Mouse (Mus musculus): ENCODE data around the gene Nln. TPM values are rescaled to one million over a fixed set of nuclear protein-coding genes. Genes with fewer than 3 reads are reported as not detected.

Nln gene
- total and polyA plus RNA-seq, 3 experiments, result 38.5 to 76.5 (median 51.2) TPM

GRCm38 (mm10) chr13:104059536-104059935 is 49.9 kb downstream of the Nln start:
- Histone ChIP-seq H3K4me1 (ENCODE audit: control insufficient read depth in 1 of 2, insufficient read depth in 2 of 2) (peaks cover 0 to 6% of the 10 kb centered on the region in 2 experiments; a peak in 2 of 4 replicates), H3K4me2 (ENCODE audit: insufficient read depth, low read depth, poor library complexity, severe bottlenecking) (no peak overlapping the region), H3K9me3 (replicated peaks; ENCODE audit: low read length) (no peaks in the 10 kb centered on the region), H3K27me3 (replicated peaks) (no peaks in the 10 kb centered on the region), H3K79me2 (replicated peaks; ENCODE audit: control insufficient read depth, extremely low read depth, insufficient read depth, poor library complexity, severe bottlenecking) (no peaks in the 10 kb centered on the region), H3K4me3 (replicated peaks in 1 of 3; ENCODE audit: low read depth in 2 of 3, low read length in 2 of 3, poor library complexity in 1 of 3) (no peak overlapping the region), H3K27ac (ENCODE audit: insufficient read depth, low read depth) (no peak overlapping the region), H3K9ac (ENCODE audit: insufficient read depth, low read depth) (no peak overlapping the region), H3K36me3 (replicated peaks in 1 of 2; ENCODE audit: control insufficient read depth in 1 of 2, insufficient read depth in 1 of 2, low read length in 1 of 2) (peaks cover 38 to 82% of the 10 kb centered on the region in 2 experiments)
- in situ Hi-C loops (cut with MboI; ENCODE audit: low pct_ligation_motif_present, low pct_unique_long_range_greater_than_20kb, low sequenced_read_pairs) (no loop called here), dilution Hi-C loops (cut with MboI; ENCODE audit: extremely low pct_ligation_motif_present, extremely low pct_unique_long_range_greater_than_20kb, low sequenced_read_pairs) (no loop called here)
- no peak for DNase-seq (ENCODE audit: extremely low read depth)
- TF ChIP-seq CTCF (conservative IDR thresholded peaks at IDR 0.05 in 1 of 2, IDR thresholded peaks at IDR 0.05 in 1 of 2; ENCODE audit: low read depth in 2 of 2, low read length in 2 of 2) (no peak), SMC3 (IDR thresholded peaks at IDR 0.05; ENCODE audit: low read depth, low read length) (no peak), NRF1 (IDR thresholded peaks at IDR 0.05; ENCODE audit: low read depth, low read length) (no peak), BHLHE40 (IDR thresholded peaks at IDR 0.05; ENCODE audit: low read depth, low read length) (no peak), KAT2A (IDR thresholded peaks at IDR 0.05; ENCODE audit: insufficient replicate concordance, low read length) (no peak), POLR2A (IDR thresholded peaks at IDR 0.05; ENCODE audit: low read depth, low read length) (no peak), CHD1 (IDR thresholded peaks at IDR 0.05; ENCODE audit: low read depth, low read length) (no peak), JUND (conservative IDR thresholded peaks at IDR 0.05; ENCODE audit: low read depth, low read length) (no peak), MYC (IDR thresholded peaks at IDR 0.05; ENCODE audit: low read depth, low read length) (no peak), GABPA (IDR thresholded peaks at IDR 0.05; ENCODE audit: insufficient replicate concordance, low read depth, low read length) (no peak), RCOR1 (conservative IDR thresholded peaks at IDR 0.05; ENCODE audit: low read depth, low read length) (no peak), ZKSCAN1 (IDR thresholded peaks at IDR 0.05; ENCODE audit: borderline replicate concordance, low read depth, low read length) (no peak)

- dilution Hi-C loops (cut with MboI; ENCODE audit: extremely low pct_ligation_motif_present, extremely low pct_unique_long_range_greater_than_20kb, low sequenced_read_pairs) (no loop called here), in situ Hi-C loops (cut with MboI; ENCODE audit: low pct_ligation_motif_present, low pct_unique_long_range_greater_than_20kb, low sequenced_read_pairs) (no loop called here)
- Histone ChIP-seq H3K36me3 (replicated peaks in 1 of 2; ENCODE audit: control insufficient read depth in 1 of 2, insufficient read depth in 1 of 2, low read length in 1 of 2) (peaks cover 33 to 77% of the 10 kb centered on the region in 2 experiments), H3K79me2 (replicated peaks; ENCODE audit: control insufficient read depth, extremely low read depth, insufficient read depth, poor library complexity, severe bottlenecking) (no peaks in the 10 kb centered on the region), H3K27ac (ENCODE audit: insufficient read depth, low read depth) (no peak overlapping the region), H3K4me3 (replicated peaks in 1 of 3; ENCODE audit: low read depth in 2 of 3, low read length in 2 of 3, poor library complexity in 1 of 3) (no peak overlapping the region), H3K9ac (ENCODE audit: insufficient read depth, low read depth) (no peak overlapping the region), H3K9me3 (replicated peaks; ENCODE audit: low read length) (no peaks in the 10 kb centered on the region), H3K27me3 (replicated peaks) (no peaks in the 10 kb centered on the region), H3K4me1 (ENCODE audit: control insufficient read depth in 1 of 2, insufficient read depth in 2 of 2) (peaks cover 0 to 6% of the 10 kb centered on the region in 2 experiments; a peak in 2 of 4 replicates), H3K4me2 (ENCODE audit: insufficient read depth, low read depth, poor library complexity, severe bottlenecking) (no peak overlapping the region)
- DNase-seq (ENCODE audit: extremely low read depth), result no peak
- no peak for TF ChIP-seq ELF1 (IDR thresholded peaks at IDR 0.05; ENCODE audit: low read depth, low read length)
- TF ChIP-seq MAX (IDR thresholded peaks at IDR 0.05; ENCODE audit: low read length), result no peak
- TF ChIP-seq KAT2A (IDR thresholded peaks at IDR 0.05; ENCODE audit: insufficient replicate concordance, low read length), result no peak
- TF ChIP-seq RCOR1 (conservative IDR thresholded peaks at IDR 0.05; ENCODE audit: low read depth, low read length), result no peak
- no peak for TF ChIP-seq MXI1 (IDR thresholded peaks at IDR 0.05; ENCODE audit: low read depth, low read length)
- no peak for TF ChIP-seq USF2 (conservative IDR thresholded peaks at IDR 0.05; ENCODE audit: low read depth, low read length)
- TF ChIP-seq BHLHE40 (IDR thresholded peaks at IDR 0.05; ENCODE audit: low read depth, low read length), result no peak
- no peak for TF ChIP-seq POLR2A (IDR thresholded peaks at IDR 0.05; ENCODE audit: low read depth, low read length)
- no peak for TF ChIP-seq HCFC1 (IDR thresholded peaks at IDR 0.05; ENCODE audit: low read depth, low read length)
- TF ChIP-seq EP300 (IDR thresholded peaks at IDR 0.05; ENCODE audit: low read length), result no peak
- TF ChIP-seq RAD21 (IDR thresholded peaks at IDR 0.05; ENCODE audit: low read depth, low read length), result no peak
- TF ChIP-seq JUND (conservative IDR thresholded peaks at IDR 0.05; ENCODE audit: low read depth, low read length), result no peak
- no peak for TF ChIP-seq IRF4 (IDR thresholded peaks at IDR 0.05; ENCODE audit: low read depth, low read length)
- no peak for TF ChIP-seq MAFK (IDR thresholded peaks at IDR 0.05; ENCODE audit: insufficient replicate concordance, low read length)
- TF ChIP-seq SIN3A (IDR thresholded peaks at IDR 0.05; ENCODE audit: low read length), result no peak
Observed at GRCm38 (mm10) chr13:104058761-104059160, 50.7 kb downstream of the Nln start.

Data from CH12.LX (cell line).